Comparison of ENCODE assay signal across 17 mouse cellular contexts in genomic region chr15:86260111-86260510, GRCm38 (mm10).
"Had no signal": no experiment of that assay in that cellular context is flagged by ENCODE, and none has a peak within 500 bp of the region (broad histone marks: within the 10 kb centered on the region; RNA-seq: fewer than 3 reads in every experiment).

No protein-coding gene starts in this region.

- H3K9ac ChIP-seq: kidney, embryonic 15.5 days; liver, embryonic 13.5 days; lung, embryonic 14.5 days; midbrain, embryonic 12.5 days; midbrain, embryonic 15.5 days; neural tube, embryonic 12.5 days; neural tube, embryonic 15.5 days had no signal

- H3K4me2 ChIP-seq: kidney, embryonic 15.5 days; liver, embryonic 13.5 days; lung, embryonic 14.5 days; midbrain, embryonic 12.5 days; midbrain, embryonic 15.5 days; neural tube, embryonic 12.5 days; neural tube, embryonic 15.5 days had no signal

- H3K27ac ChIP-seq: kidney, embryonic 15.5 days; left cerebral cortex, adult 2 months; liver, embryonic 13.5 days; macrophage; midbrain, embryonic 12.5 days; midbrain, embryonic 15.5 days; neural tube, embryonic 12.5 days; neural tube, embryonic 15.5 days had no signal

- H3K36me3 ChIP-seq: kidney, embryonic 15.5 days; liver, embryonic 13.5 days; midbrain, embryonic 12.5 days; midbrain, embryonic 15.5 days; neural tube, embryonic 12.5 days; neural tube, embryonic 15.5 days had no signal

- DNase-seq: kidney, postnatal 10 days; kidney, postnatal 36 days; layer of hippocampus, postnatal 36 days; liver, embryonic 13.5 days; lung, embryonic 14.5 days; right cerebral cortex, adult 18-20 months; right cerebral cortex, postnatal 14 days; right cerebral cortex, postnatal 4 days; thymus, postnatal 36 days had no signal

- H3K4me1 ChIP-seq: liver, embryonic 13.5 days had no signal

- H3K27me3 ChIP-seq: kidney, embryonic 15.5 days; liver, embryonic 13.5 days; midbrain, embryonic 12.5 days; midbrain, embryonic 15.5 days; neural tube, embryonic 12.5 days; neural tube, embryonic 15.5 days had no signal

- ATAC-seq: lung, postnatal 0 days; midbrain, embryonic 15.5 days had no signal

- H3K4me3 ChIP-seq: kidney, embryonic 15.5 days; left cerebral cortex, adult 2 months; liver, embryonic 13.5 days; midbrain, embryonic 12.5 days; midbrain, embryonic 15.5 days; neural tube, embryonic 12.5 days; neural tube, embryonic 15.5 days had no signal

- H3K9me3 ChIP-seq: kidney, embryonic 15.5 days; liver, embryonic 13.5 days; midbrain, embryonic 12.5 days; midbrain, embryonic 15.5 days; neural tube, embryonic 12.5 days; neural tube, embryonic 15.5 days had no signal
